Mouse (Mus musculus): ENCODE data around the gene Fam198a. TPM values are rescaled to one million over a fixed set of nuclear protein-coding genes. Genes with fewer than 3 reads are reported as not detected.

Fam198a gene
- polyA plus RNA-seq, 1 experiment from 2014 or later = 6.1 TPM

DNA sequence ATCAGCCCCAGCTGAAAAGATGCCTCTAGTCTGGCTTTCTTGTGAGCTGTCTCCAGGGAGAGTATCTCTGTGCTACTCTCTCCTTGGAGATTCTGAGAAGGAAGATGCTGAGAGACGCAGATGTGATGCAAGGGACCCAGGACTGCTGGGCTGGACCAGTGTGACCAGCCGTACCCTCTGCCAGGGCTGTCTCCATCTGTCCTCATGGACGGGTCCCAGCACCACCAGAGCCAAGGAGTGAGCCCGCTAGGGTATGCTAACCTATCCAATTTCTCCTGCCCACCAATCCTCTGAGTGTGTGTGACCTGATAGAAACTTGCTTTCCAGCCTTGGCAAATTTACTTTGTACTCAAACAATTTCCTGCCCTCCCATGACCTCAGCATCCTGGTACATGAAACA lies 38.0 kb upstream of the Fam198a start:
- Histone ChIP-seq H3K27ac (no peak overlapping the region), H3K36me3 (no peaks in the 10 kb centered on the region), H3K4me2 (replicated peaks) (no peak overlapping the region), H3K4me3 (no peak overlapping the region), H3K27me3 (no peaks in the 10 kb centered on the region), H3K9me3 (no peaks in the 10 kb centered on the region), H3K9ac (no peak overlapping the region), H3K4me1 (no peaks in the 10 kb centered on the region)
- 84% methylated on average over 4 of the region's 4 CpGs for WGBS
- ATAC-seq (ENCODE audit: low FRiP score, low read depth) = no peak

DNA sequence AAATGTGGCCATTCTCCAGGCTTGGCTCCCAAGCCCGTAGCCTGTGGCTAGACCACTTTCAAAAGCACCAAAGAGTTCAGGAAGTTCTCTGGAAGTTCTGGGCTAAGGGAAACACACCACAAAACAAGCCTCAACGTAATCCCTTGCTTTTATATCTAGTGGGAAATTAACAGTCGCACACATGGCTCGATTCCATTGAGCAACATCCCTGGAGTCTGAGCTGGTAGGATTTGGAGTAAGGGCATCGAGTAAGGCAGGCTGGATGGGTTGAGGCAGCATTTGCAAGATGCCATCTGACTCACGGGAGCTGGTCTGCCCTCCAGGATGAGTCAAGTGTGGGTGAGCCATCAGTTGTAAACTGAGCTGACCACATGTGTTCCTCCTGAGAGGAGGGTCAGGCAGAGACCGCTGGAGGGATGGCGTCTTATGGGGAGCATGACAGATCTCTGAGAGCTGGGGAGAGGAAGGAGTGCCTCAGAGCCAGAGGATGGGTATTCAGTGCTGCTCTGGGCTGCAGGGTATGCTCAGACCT lies 36.5 kb upstream of the Fam198a start:
- Histone ChIP-seq H3K36me3 (no peaks in the 10 kb centered on the region), H3K4me1 (no peaks in the 10 kb centered on the region), H3K27ac (no peak overlapping the region), H3K4me3 (no peak overlapping the region), H3K9me3 (no peaks in the 10 kb centered on the region), H3K4me2 (replicated peaks) (no peak overlapping the region), H3K27me3 (no peaks in the 10 kb centered on the region), H3K9ac (no peak overlapping the region)
- ATAC-seq (ENCODE audit: low FRiP score, low read depth) = no peak
- 82% methylated on average over 8 of the region's 8 CpGs for WGBS

- Histone ChIP-seq H3K27me3 (no peaks in the 10 kb centered on the region), H3K36me3 (no peaks in the 10 kb centered on the region), H3K4me3 (no peak overlapping the region), H3K4me1 (no peaks in the 10 kb centered on the region), H3K9me3 (no peaks in the 10 kb centered on the region), H3K27ac (no peak overlapping the region), H3K4me2 (replicated peaks) (no peak overlapping the region), H3K9ac (no peak overlapping the region)
- no peak for ATAC-seq (ENCODE audit: low FRiP score, low read depth)
- 90% methylated on average over 10 of the region's 10 CpGs for WGBS
Observed at GRCm38 (mm10) chr9:121915056-121915455, 35.7 kb upstream of the Fam198a start.

DNA sequence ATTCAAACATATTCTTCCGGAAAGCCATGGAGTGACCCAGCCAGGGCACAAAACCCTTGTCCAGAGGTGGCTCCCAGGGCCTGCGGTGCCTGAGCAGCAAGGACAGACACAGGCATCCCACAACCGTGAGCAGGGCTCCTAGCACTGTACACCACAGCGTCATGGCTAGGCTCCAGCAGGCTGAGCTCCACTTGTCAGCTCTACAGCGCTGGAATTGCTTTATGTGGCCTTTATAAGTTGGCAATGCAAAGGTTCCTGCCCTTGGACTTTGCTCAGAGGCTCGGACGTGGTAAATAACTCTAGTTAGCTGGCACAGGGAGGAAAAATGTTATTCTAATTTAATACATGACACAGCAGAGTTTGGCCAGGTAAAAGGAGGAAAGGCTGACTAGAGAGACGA lies 34.7 kb upstream of the Fam198a start, which contains the start of gene Cyp8b1:
Gene Cyp8b1, minus strand, starts transcription at position 204 of the 400 bp plus-strand sequence.
- no peak for ATAC-seq (ENCODE audit: low FRiP score, low read depth)
- no peaks in the 10 kb centered on the region for H3K27me3 ChIP-seq
- no peak within 1 kb of the TSS; the same call in 1 of the 2 replicates for H3K27ac ChIP-seq
- H3K36me3 ChIP-seq = no peaks in the 10 kb centered on the region
- no peak within 1 kb of the TSS for H3K4me2 ChIP-seq (replicated peaks)
- no peaks in the 10 kb centered on the region for H3K9me3 ChIP-seq
- H3K4me1 ChIP-seq = no peaks in the 10 kb centered on the region
- no peak within 1 kb of the TSS for H3K4me3 ChIP-seq
- WGBS = 75% methylated on average over 8 of the region's 8 CpGs
- H3K9ac ChIP-seq = no peak within 1 kb of the TSS

DNA sequence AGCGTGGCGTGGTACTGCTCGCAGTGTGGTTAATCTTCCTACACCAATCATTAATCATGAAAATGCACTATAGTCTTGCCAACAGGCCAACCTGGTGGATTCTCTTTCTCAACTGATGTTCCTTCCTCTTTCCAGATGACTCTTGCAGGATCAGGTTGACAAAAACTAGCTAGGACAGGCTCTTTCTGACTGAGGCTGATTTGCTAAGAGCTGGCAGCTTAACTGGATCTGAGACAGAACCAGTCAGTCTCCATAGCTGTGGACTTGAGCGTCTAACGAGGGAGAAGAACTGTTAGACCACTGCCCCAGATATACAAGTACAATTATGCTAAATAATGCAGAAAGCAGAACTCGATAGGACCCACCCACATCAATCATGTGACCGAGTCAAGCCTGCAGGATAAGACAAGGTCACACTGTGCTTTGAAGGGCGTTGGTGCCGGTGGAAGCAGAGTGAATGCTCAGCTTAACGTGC lies 31.7 kb upstream of the Fam198a start:
- Histone ChIP-seq H3K4me3 (no peak overlapping the region), H3K27ac (no peak overlapping the region), H3K9ac (no peak overlapping the region), H3K9me3 (no peaks in the 10 kb centered on the region), H3K4me2 (replicated peaks) (no peak overlapping the region), H3K36me3 (no peaks in the 10 kb centered on the region), H3K4me1 (no peaks in the 10 kb centered on the region), H3K27me3 (no peaks in the 10 kb centered on the region)
- no peak for ATAC-seq (ENCODE audit: low FRiP score, low read depth)
- 78% methylated on average over 10 of the region's 10 CpGs for WGBS

- ATAC-seq (ENCODE audit: low FRiP score, low read depth) = no peak
- no peaks in the 10 kb centered on the region for H3K36me3 ChIP-seq
- H3K27me3 ChIP-seq = 0 out of 2 replicates have a peak, but pooled peaks cover 5% of the 10 kb centered on the region
- H3K4me3 ChIP-seq = no peak overlapping the region
- no peaks in the 10 kb centered on the region for H3K9me3 ChIP-seq
- 86% methylated on average over 8 of the region's 8 CpGs for WGBS
- no peak overlapping the region for H3K9ac ChIP-seq
- no peak overlapping the region for H3K27ac ChIP-seq
- peaks cover 12% of the 10 kb centered on the region for H3K4me1 ChIP-seq
- no peak overlapping the region for H3K4me2 ChIP-seq (replicated peaks)
Observed at GRCm38 (mm10) chr9:121923443-121923842, 27.3 kb upstream of the Fam198a start.

DNA sequence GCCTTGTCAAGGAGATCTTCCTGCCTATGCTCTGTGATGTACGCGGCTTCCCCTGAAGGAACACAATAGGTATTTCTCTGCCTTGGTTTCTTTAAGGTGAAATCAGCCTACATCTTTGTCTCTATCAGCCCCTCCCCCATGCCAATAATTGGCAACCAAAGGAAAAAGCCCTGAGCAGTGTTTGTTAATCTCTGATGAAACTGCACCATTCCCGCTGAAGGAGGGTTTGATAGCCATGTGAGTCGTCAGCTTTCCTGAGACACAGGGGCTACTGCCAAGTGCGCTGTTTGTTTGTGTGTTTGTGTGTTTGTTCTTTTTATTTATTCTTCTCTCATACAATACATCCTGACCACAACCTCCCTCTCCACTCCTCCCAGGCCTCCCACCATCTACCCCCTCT lies 26.9 kb upstream of the Fam198a start:
- peaks cover 12% of the 10 kb centered on the region for H3K4me1 ChIP-seq
- 92% methylated on average over 5 of the region's 5 CpGs for WGBS
- ATAC-seq (ENCODE audit: low FRiP score, low read depth) = no peak

GRCm38 (mm10) chr9:121924901-121925560 lies 25.8 kb upstream of the Fam198a start:
- Histone ChIP-seq H3K27me3 (0 out of 2 replicates have a peak, but pooled peaks cover 5% of the 10 kb centered on the region), H3K4me2 (replicated peaks) (no peak overlapping the region), H3K9ac (no peak overlapping the region), H3K4me3 (no peak overlapping the region), H3K27ac (no peak overlapping the region), H3K9me3 (no peaks in the 10 kb centered on the region), H3K36me3 (no peaks in the 10 kb centered on the region), H3K4me1 (peaks cover 12% of the 10 kb centered on the region)
- no peak for ATAC-seq (ENCODE audit: low FRiP score, low read depth)
- 91% methylated on average over 9 of the region's 9 CpGs for WGBS

More for the DNA sequence above, 26.9 kb upstream of the Fam198a start:
- H3K4me3 ChIP-seq = no peak overlapping the region
- H3K9me3 ChIP-seq = no peaks in the 10 kb centered on the region
- no peak overlapping the region for H3K27ac ChIP-seq
- H3K27me3 ChIP-seq = 0 out of 2 replicates have a peak, but pooled peaks cover 5% of the 10 kb centered on the region
- H3K9ac ChIP-seq = no peak overlapping the region
- H3K36me3 ChIP-seq = no peaks in the 10 kb centered on the region
- no peak overlapping the region for H3K4me2 ChIP-seq (replicated peaks)

DNA sequence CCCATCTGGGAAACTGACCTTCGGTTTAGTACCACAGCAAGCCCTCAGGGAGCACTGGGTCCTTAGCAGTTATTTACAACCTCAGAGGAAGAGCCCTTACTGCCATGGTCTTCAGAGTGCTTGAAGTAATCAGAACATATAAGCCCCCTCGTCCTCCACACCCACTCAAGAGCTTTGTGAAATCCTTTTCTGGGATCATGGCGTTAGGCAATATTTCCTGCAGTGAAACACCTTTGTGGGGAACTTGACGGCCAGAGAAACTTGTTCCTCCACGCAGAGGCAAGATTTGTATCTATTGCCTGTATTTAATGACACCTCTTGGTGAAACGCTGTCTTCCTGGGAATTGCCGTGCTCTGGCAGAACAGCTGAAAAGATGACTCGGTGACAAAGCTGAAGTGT lies 24.8 kb upstream of the Fam198a start:
- Histone ChIP-seq H3K27ac (no peak overlapping the region), H3K9ac (no peak overlapping the region), H3K4me2 (replicated peaks) (no peak overlapping the region), H3K27me3 (0 out of 2 replicates have a peak, but pooled peaks cover 5% of the 10 kb centered on the region), H3K9me3 (no peaks in the 10 kb centered on the region), H3K4me3 (no peak overlapping the region), H3K36me3 (no peaks in the 10 kb centered on the region), H3K4me1 (peaks cover 12% of the 10 kb centered on the region)
- no peak for ATAC-seq (ENCODE audit: low FRiP score, low read depth)
- WGBS = 45% methylated on average over 8 of the region's 8 CpGs

DNA sequence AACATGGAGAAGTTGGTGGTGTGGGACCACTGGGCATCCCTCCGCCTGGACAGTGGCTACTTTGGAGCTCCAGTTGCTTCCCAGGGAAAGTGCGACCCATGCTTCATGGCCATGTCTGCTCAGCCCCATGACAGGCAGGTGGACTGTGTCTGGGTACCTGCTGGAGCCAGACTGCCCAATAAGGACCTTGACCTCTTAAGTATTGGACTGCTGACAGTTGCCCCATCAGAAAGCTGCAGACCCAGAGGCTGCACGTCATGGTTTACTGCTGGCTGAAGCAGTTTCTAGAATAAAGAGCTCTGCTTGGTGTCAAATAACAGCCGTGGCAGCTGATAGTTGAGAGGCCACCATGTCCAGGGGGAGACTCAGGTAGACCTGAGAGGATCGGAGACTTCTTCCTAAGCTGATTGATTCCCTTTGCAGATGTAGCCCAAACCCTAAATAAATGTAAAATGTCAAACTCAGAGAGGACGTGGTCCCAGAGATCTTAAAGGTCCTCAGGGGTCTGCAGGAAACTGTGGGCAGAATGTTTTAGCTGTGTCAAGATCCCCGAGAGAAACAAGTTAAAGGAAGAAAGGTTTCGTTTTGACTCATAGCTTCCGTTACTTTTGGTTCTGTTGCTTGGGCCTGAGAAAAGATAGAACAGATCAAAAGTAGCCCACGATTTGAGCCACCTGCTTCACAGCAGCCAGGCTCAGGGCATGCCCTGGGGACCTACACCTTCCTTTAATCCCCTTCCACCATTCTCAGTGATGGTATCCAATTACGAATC lies 24.0 kb upstream of the Fam198a start:
- WGBS = 48% methylated on average over 11 of the region's 11 CpGs
- ATAC-seq (ENCODE audit: low FRiP score, low read depth) = no peak

GRCm38 (mm10) chr9:121927721-121928120 lies 23.1 kb upstream of the Fam198a start:
- Histone ChIP-seq H3K27me3 (0 out of 2 replicates have a peak, but pooled peaks cover 5% of the 10 kb centered on the region), H3K4me1 (peaks cover 12% of the 10 kb centered on the region), H3K4me3 (no peak overlapping the region), H3K27ac (no peak overlapping the region), H3K9me3 (no peaks in the 10 kb centered on the region), H3K9ac (no peak overlapping the region), H3K4me2 (replicated peaks) (no peak overlapping the region), H3K36me3 (no peaks in the 10 kb centered on the region)
- ATAC-seq (ENCODE audit: low FRiP score, low read depth) = no peak
- WGBS = 79% methylated on average over 7 of the region's 7 CpGs

More for the DNA sequence above, 24.0 kb upstream of the Fam198a start:
- Histone ChIP-seq H3K36me3 (no peaks in the 10 kb centered on the region), H3K9ac (no peak overlapping the region), H3K4me2 (replicated peaks) (no peak overlapping the region), H3K4me1 (peaks cover 12% of the 10 kb centered on the region), H3K4me3 (no peak overlapping the region), H3K27ac (no peak overlapping the region), H3K27me3 (0 out of 2 replicates have a peak, but pooled peaks cover 5% of the 10 kb centered on the region), H3K9me3 (no peaks in the 10 kb centered on the region)

- no peak overlapping the region for H3K4me2 ChIP-seq (replicated peaks)
- 29% methylated on average over 2 of the region's 2 CpGs for WGBS
- no peak for ATAC-seq (ENCODE audit: low FRiP score, low read depth)
- no peak overlapping the region for H3K4me3 ChIP-seq
- no peak overlapping the region for H3K9ac ChIP-seq
- peaks cover 12% of the 10 kb centered on the region for H3K4me1 ChIP-seq
- H3K27me3 ChIP-seq = 0 out of 2 replicates have a peak, but pooled peaks cover 5% of the 10 kb centered on the region
- H3K36me3 ChIP-seq = no peaks in the 10 kb centered on the region
- H3K9me3 ChIP-seq = no peaks in the 10 kb centered on the region
- H3K27ac ChIP-seq = no peak overlapping the region
Observed at GRCm38 (mm10) chr9:121928498-121928897, 22.3 kb upstream of the Fam198a start.

Data from limb, embryonic 13.5 days (tissue).